Mouse (Mus musculus) heart, embryonic 14.5 days (tissue): ENCODE measurements around the gene Dync2li1. TPM values are rescaled to one million over a fixed set of nuclear protein-coding genes. Genes with fewer than 3 reads are reported as not detected.

Experiments used
- ATAC-seq: fragments of 200-750 bp; cut with Nextera tagmentation; 2 replicates; pipeline ENCODE4 v1.8.0; 2017; ENCODE audit warnings: low read depth, moderate TSS enrichment; ENCODE audit not compliant: insufficient number of reproducible peaks, insufficient read depth, low FRiP score
- H3K27ac ChIP-seq, 2 experiments: fragments of 200-500 bp in 1 of 2; fragments of 300-500 bp in 1 of 2; sonication (generic) in 1 of 2; replicated peaks in 1 of 2; 2 replicates each; pipeline ENCODE4 v1.5.1; 2012 to 2014; ENCODE audit warnings: low read depth in 2 of 2, low read length in 2 of 2, control low read depth in 1 of 2, mild to moderate bottlenecking in 1 of 2, mixed read lengths in 1 of 2; ENCODE audit not compliant: control insufficient read depth in 1 of 2, insufficient read depth in 1 of 2
- H3K27me3 ChIP-seq: fragments of 300-500 bp; sonication (generic); 2 replicates; pipeline ENCODE4 v1.6.1; 2014; ENCODE audit warnings: mild to moderate bottlenecking, low read length, control low read depth; ENCODE audit not compliant: control insufficient read depth, insufficient read depth
- H3K36me3 ChIP-seq: fragments of 300-500 bp; sonication (generic); 2 replicates; pipeline ENCODE4 v1.6.1; 2014; ENCODE audit warnings: mild to moderate bottlenecking, control low read depth, low read length, mixed read lengths; ENCODE audit not compliant: control insufficient read depth, insufficient read depth
- H3K4me1 ChIP-seq, 2 experiments: fragments of 200-500 bp in 1 of 2; fragments of 300-500 bp in 1 of 2; sonication (generic) in 1 of 2; 2 replicates each; pipeline ENCODE4 v1.6.1; 2012 to 2014; ENCODE audit warnings: low read length in 2 of 2, control low read depth in 1 of 2, mixed read lengths in 1 of 2; ENCODE audit not compliant: control insufficient read depth in 2 of 2, insufficient read depth in 2 of 2
- H3K4me2 ChIP-seq: fragments of 300-500 bp; sonication (generic); 2 replicates; pipeline ENCODE4 v1.6.1; 2014; ENCODE audit warnings: mild to moderate bottlenecking, low read length
- H3K4me3 ChIP-seq, 2 experiments: fragments of 200-500 bp in 1 of 2; fragments of 300-500 bp in 1 of 2; sonication (generic) in 1 of 2; 2 replicates each; pipeline ENCODE4 v1.5.1; 2012 to 2014; ENCODE audit warnings: low read length in 2 of 2, mild to moderate bottlenecking in 2 of 2, control low read depth in 1 of 2, low read depth in 1 of 2, moderate library complexity in 1 of 2; ENCODE audit not compliant: control insufficient read depth in 1 of 2, insufficient read depth in 1 of 2
- H3K9ac ChIP-seq: fragments of 300-500 bp; sonication (generic); 2 replicates; pipeline ENCODE4 v1.6.1; 2014; ENCODE audit warnings: mild to moderate bottlenecking, low read length
- H3K9me3 ChIP-seq: fragments of 300-500 bp; sonication (generic); 2 replicates; pipeline ENCODE4 v1.6.1; 2016; ENCODE audit warnings: low read length, control low read depth; ENCODE audit not compliant: control insufficient read depth
- WGBS: fragments of 180-500 bp; shearing (Covaris S2); extraction: QIAGEN DNeasy Blood & Tissue Kit; methylation state at CpG from one replicate; pipeline ENCODE4 v1.1.7; 2014; 5-methylcytosine and 5-hydroxymethylcytosine counted together
- polyA plus RNA-seq: library from polyadenylated mRNA; unstranded; fragments of >200 nt; fragmentation: Nextera tagmentation; extraction: Ambion mirVana; gene quantifications from 2 replicates; pipeline ENCODE4 v1.2.1, GENCODE M21; 2014

The Dync2li1 gene
- polyA plus RNA-seq, 1 experiment from 2014 or later = 14.9 TPM

DNA sequence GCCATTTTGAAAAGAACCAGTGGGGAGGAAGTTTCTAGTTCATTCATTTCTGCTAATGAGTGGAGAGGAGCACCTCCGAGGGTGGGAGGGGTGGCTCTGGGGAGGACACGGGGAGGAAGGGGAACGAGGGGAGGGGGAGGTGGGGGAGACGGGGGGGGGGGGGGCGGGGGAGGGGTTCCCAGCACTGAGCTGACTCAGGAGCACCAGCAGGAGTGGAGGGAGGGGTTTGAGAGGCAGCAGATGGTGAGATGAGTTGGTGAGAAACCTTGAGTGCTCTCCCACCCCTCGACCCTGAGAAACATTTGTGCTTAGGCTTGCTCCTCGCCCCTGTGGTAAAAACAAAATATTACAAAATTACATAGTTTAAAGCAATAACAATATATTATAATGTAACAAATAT, 19.6 kb downstream of the Dync2li1 start:
- no peak for ATAC-seq
- 34% methylated on average over 3 of the region's 7 CpGs for WGBS
- no peak overlapping the region for H3K4me3 ChIP-seq

DNA sequence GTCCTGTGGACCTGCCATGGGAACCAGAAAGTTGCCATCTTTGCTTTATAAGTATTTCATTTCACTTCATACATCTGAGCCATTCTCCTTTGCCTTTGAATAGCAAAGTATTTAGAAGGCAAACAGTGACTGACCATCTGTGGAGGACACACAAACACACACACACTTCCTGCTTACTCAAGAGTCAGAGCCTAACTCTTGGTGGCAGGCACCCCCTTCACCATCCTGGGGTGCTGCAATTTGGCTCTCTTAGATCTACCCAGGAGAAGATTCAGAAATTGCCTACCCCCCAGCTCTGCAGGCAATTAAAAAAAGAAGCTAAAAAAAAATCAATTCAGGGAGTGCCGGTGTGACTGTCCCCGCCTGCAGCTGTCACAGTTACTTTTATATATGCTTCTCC, 20.2 kb downstream of the Dync2li1 start:
- Histone ChIP-seq H3K27me3 (no peaks in the 10 kb centered on the region), H3K4me3 (no peak overlapping the region), H3K4me2 (no peak overlapping the region), H3K36me3 (no peaks in the 10 kb centered on the region), H3K4me1 (peaks cover 6 to 10% of the 10 kb centered on the region in 2 experiments), H3K9me3 (no peaks in the 10 kb centered on the region), H3K9ac (no peak overlapping the region), H3K27ac (no peak overlapping the region)
- 56% methylated on average over 2 of the region's 2 CpGs for WGBS
- no peak for ATAC-seq

More for the DNA sequence above, 19.6 kb downstream of the Dync2li1 start:
- H3K4me1 ChIP-seq = peaks cover 6 to 9% of the 10 kb centered on the region in 2 experiments
- no peak overlapping the region for H3K9ac ChIP-seq
- no peaks in the 10 kb centered on the region for H3K36me3 ChIP-seq
- H3K4me2 ChIP-seq = no peak overlapping the region
- H3K27ac ChIP-seq = no peak overlapping the region
- H3K27me3 ChIP-seq = no peaks in the 10 kb centered on the region
- H3K9me3 ChIP-seq = no peaks in the 10 kb centered on the region

DNA sequence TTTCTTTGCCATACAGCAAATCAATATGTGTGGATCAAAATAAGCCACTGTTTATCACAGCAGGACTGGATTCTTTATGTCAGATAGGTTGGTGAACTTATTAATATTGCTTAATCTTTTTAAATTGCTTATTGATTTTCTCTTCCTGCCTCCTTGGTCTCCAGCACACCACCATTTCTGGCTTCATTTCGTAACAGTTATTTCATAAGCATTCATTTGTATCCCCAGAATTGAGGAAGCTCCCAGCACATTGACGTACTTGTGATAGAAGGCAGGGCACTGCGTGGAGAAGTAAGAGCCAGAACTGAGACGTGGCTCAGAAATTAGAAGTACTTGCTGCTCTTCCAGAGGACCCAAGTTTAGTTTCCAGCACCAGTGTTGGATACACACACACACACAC, 21.3 kb downstream of the Dync2li1 start:
- Histone ChIP-seq H3K27ac (no peak overlapping the region), H3K4me1 (peaks cover 6 to 13% of the 10 kb centered on the region in 2 experiments), H3K9me3 (no peaks in the 10 kb centered on the region), H3K36me3 (no peaks in the 10 kb centered on the region), H3K4me2 (no peak overlapping the region), H3K9ac (no peak overlapping the region), H3K4me3 (no peak overlapping the region), H3K27me3 (no peaks in the 10 kb centered on the region)
- ATAC-seq = no peak
- 78% methylated on average over 4 of the region's 4 CpGs for WGBS

DNA sequence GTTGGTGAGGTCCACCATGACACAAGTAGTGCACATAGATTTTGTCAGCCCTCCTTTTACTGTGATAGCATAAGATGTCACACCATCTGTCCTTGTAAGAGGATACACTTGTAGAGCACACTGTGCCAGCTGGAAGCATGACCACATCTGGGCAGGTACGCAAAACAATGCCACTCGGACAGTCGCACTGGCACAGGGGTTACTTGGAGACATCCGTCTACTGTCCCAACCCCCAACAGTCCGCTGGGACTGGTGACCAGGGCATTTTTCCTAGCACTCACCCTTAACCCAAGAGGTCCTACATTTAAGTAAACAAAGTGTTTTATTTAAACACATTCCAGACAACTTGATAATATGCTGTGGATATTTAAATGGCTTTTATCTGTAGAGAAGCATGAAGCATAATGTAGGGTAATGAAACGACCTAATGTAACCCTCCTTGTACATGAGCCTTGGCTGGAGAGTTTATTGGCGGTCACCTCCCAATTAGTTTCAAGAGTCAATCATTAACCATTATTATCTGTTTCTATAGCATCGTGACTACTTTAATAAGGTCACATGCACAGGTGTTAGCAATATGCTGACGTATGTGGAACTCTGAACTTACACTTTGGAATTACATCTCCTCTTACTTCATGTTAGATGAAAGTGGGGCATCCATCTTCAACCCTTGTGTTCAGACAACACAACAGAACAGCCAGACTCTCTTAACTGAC, 24.2 kb downstream of the Dync2li1 start:
- Histone ChIP-seq H3K9me3 (no peaks in the 10 kb centered on the region), H3K9ac (no peak overlapping the region), H3K4me1 (peaks cover 0 to 4% of the 10 kb centered on the region in 2 experiments; a peak in 1 of 4 replicates), H3K36me3 (no peaks in the 10 kb centered on the region), H3K4me2 (no peak overlapping the region), H3K27me3 (no peaks in the 10 kb centered on the region), H3K27ac (no peak overlapping the region), H3K4me3 (no peak overlapping the region)
- ATAC-seq = no peak
- WGBS = 90% methylated on average over 9 of the region's 9 CpGs

DNA sequence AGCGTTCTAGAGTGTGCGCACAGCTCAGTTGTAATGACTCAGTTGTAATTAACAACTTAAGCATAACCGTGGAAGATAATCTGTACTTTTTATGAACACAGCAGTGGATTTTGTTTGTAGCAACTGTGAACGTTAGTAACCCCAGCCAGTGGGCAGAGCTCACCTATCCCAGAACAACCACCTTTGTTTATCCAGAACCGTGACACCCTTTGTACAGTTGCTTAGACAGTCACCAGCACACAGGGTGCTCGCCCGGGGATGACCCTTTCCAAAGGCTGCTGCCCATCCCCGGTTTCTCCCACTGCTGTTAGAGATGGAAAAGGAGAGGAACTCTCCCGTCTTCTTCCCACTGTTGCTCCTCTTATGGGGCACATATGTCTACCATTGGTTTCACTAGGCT, 27.2 kb downstream of the Dync2li1 start:
- WGBS = 85% methylated on average over 9 of the region's 9 CpGs
- Histone ChIP-seq H3K27ac (no peak overlapping the region), H3K4me2 (no peak overlapping the region), H3K4me3 (no peak overlapping the region), H3K9ac (no peak overlapping the region), H3K36me3 (no peaks in the 10 kb centered on the region), H3K27me3 (no peaks in the 10 kb centered on the region), H3K9me3 (no peaks in the 10 kb centered on the region), H3K4me1 (peaks cover 0 to 4% of the 10 kb centered on the region in 2 experiments; a peak in 1 of 4 replicates)
- no peak for ATAC-seq

DNA sequence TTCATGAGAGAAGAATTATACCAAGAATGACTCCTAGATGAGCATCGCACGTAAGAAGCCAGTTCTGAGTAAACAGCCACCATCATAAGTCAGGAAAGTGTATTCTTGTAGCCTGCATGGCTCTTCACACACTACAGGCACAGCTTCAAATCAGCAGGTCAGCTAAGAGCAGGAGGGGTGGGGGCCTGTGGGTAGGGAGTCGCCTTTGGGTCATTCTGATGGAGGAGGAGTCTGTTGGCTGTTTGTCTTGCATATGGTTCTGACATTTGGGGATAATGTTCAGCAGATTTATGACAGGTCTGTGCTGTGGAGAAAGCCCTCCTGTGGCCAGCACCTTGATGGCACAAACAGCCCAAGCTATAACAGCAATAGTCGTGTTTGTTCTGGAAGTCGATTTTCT, 29.9 kb downstream of the Dync2li1 start:
- no peak overlapping the region for H3K27ac ChIP-seq
- peaks cover 0 to 4% of the 10 kb centered on the region in 2 experiments; a peak in 1 of 4 replicates for H3K4me1 ChIP-seq
- ATAC-seq = no peak
- no peaks in the 10 kb centered on the region for H3K36me3 ChIP-seq
- no peak overlapping the region for H3K4me3 ChIP-seq
- WGBS = 69% methylated on average over 5 of the region's 5 CpGs
- H3K9me3 ChIP-seq = no peaks in the 10 kb centered on the region
- H3K4me2 ChIP-seq = no peak overlapping the region
- no peak overlapping the region for H3K9ac ChIP-seq
- no peaks in the 10 kb centered on the region for H3K27me3 ChIP-seq

DNA sequence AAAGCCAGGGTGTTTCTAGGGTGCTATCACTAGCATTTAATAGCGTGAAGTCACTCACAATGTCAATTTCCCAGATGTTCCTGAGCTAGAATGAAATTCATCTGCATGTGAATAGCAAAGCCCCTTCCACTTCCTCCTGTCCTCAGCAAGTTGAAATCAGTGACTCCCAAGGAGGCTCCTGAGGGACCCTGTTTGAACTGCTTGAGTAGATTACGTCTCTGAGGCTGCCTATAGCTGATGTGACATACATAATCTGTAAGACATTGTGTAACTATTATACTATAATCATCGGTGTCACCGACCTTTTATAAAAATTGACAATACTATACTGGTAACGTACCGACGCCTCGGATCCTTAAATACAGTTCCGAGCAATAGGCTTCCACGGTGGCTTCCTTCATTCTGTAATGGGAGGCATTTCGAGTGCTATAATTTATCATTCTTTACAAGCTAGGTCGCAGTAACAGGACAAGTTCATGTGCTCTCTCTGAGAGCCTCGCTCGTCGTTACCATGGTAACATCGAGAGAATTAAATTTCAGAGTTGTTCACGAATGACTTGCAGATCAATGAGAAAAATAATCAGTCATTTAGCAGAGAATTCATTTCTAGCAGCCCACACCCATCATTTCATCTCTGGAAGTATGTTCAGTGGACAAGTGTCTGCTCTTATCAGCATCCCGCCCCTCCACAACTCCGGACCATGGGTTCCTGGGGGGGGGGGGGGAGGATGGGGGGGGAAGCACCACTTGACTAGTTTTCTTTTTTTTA, 30.5 kb downstream of the Dync2li1 start:
- Histone ChIP-seq H3K27ac (no peak overlapping the region), H3K36me3 (no peaks in the 10 kb centered on the region), H3K4me2 (no peak overlapping the region), H3K4me1 (no peaks in the 10 kb centered on the region), H3K9ac (no peak overlapping the region), H3K27me3 (no peaks in the 10 kb centered on the region), H3K9me3 (no peaks in the 10 kb centered on the region), H3K4me3 (no peak overlapping the region)
- ATAC-seq = no peak
- 76% methylated on average over 19 of the region's 19 CpGs for WGBS
